Mouse (Mus musculus): ENCODE measurements around the gene Prdm2. TPM values are rescaled to one million over a fixed set of nuclear protein-coding genes. Genes with fewer than 3 reads are reported as not detected.

The Prdm2 gene
- total RNA-seq, 1 experiment from 2014 or later, result 18.0 TPM

- ATAC-seq (replicated peaks in 1 of 2; ENCODE audit: insufficient read depth in 1 of 2, low FRiP score in 2 of 2, low TSS enrichment in 1 of 2, low read depth in 1 of 2, poor library complexity in 2 of 2, severe bottlenecking in 2 of 2), result peak in 1 of 2 experiments; percentile 12; a peak in 1 of 4 replicates
These were observed 41.0 kb downstream of the Prdm2 start for GRCm38 (mm10) chr4:143171600-143172290.

DNA sequence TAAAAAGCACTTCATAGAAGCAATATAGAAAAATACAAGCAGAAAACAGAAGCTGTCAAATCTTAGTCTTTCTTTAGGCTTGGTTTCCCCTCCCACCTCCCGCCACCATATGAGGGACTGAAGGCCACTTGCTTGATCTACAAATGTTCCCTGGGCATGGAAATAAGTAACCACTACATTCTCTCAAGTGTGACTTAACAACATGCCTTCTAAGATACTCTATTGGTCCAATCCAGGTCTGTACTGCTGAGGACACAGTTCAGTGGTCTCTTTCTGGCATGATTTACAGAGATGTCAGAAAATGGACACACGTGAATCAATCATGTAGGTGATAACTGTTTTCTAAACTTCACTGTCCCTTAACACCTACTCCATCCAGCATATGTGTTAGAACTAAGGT, 42.5 kb downstream of the Prdm2 start:
- ATAC-seq (replicated peaks in 1 of 2; ENCODE audit: insufficient read depth in 1 of 2, low FRiP score in 2 of 2, low TSS enrichment in 1 of 2, low read depth in 1 of 2, poor library complexity in 2 of 2, severe bottlenecking in 2 of 2), result no peak

DNA sequence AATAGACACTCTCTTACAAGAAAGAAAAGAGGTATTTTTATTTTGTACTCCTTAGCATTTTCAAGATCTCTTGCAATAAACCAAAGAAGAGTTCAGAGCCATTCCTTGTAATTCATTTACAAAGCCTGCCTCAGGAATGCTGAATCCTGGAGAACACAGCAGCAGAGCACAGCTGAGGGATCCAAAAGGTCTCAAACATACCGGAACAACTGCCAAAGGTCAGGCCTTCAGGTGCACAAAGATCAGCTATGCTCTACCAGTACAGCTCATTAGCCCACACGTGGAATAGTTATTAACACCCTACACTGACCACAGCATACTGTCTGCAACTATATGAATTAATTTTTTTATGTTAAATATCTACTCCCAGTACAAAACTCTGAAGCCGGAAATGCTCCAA, 44.7 kb downstream of the Prdm2 start:
- ATAC-seq (replicated peaks in 1 of 2; ENCODE audit: insufficient read depth in 1 of 2, low FRiP score in 2 of 2, low TSS enrichment in 1 of 2, low read depth in 1 of 2, poor library complexity in 2 of 2, severe bottlenecking in 2 of 2), result no peak

- ATAC-seq (replicated peaks in 1 of 2; ENCODE audit: insufficient read depth in 1 of 2, low FRiP score in 2 of 2, low TSS enrichment in 1 of 2, low read depth in 1 of 2, poor library complexity in 2 of 2, severe bottlenecking in 2 of 2), result peak; percentile 98 to 99
These were observed 50.9 kb downstream of the Prdm2 start for GRCm38 (mm10) chr4:143161619-143162479.

DNA sequence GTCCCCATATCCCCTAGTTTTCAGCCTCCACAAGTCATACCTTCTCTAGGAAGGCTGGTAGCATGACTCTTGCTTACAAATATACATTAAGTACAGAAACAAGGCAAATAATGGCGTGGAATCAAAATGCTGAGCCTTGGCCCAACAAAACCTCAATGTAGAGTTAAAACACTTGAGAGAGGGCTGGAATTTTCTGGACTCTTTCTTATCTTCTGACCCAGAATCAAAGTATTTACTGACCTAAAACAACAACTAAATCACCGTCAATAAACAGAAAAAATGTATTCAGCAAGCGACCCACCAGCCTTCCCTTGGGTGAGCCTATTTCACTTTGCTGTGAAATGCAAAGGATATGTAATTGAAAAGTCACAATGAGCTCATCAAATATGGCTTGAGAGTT, 52.0 kb downstream of the Prdm2 start:
- ATAC-seq (replicated peaks in 1 of 2; ENCODE audit: insufficient read depth in 1 of 2, low FRiP score in 2 of 2, low TSS enrichment in 1 of 2, low read depth in 1 of 2, poor library complexity in 2 of 2, severe bottlenecking in 2 of 2), result no peak

DNA sequence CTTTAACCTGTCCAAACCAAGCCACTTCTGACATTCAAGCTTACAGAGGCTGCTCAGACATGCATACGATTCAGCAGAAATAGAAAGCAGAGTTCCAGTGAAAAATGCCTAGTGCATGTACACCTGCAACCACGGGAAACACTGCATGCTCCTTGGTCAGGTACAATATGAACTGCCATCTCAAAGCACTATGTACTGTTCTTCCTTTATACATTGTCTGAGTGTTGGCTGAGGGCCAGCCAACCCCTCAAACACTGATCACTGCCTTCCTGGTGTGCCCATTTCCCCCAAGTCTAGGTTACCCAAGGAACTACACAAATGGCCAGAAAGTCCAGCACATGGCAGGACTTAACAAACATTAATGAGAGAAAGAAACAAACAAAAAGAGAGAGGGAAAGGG, 53.5 kb downstream of the Prdm2 start:
- no peak for ATAC-seq (replicated peaks in 1 of 2; ENCODE audit: insufficient read depth in 1 of 2, low FRiP score in 2 of 2, low TSS enrichment in 1 of 2, low read depth in 1 of 2, poor library complexity in 2 of 2, severe bottlenecking in 2 of 2)

DNA sequence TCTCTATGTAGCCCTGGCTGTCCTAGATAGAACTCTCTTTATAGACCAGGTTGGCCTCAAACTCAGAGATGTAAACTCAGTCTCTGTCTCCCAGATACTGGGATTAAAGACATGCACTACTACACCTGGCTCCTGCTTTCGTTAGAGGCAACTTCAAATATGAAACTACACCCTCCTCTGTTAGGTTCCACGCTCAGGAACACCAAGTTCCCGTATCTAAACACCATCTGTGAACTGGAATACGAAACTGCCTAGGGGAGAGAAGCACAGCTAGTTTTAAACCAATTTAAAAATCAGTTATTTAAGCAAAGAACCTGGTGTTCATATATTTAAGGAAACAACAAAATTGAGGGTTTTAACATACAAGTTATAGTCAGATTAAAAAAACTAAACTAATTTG, 56.9 kb downstream of the Prdm2 start:
- peak in 1 of 2 experiments; percentile 48; a peak in 1 of 4 replicates for ATAC-seq (replicated peaks in 1 of 2; ENCODE audit: insufficient read depth in 1 of 2, low FRiP score in 2 of 2, low TSS enrichment in 1 of 2, low read depth in 1 of 2, poor library complexity in 2 of 2, severe bottlenecking in 2 of 2)

GRCm38 (mm10) chr4:143155036-143155435, 57.8 kb downstream of the Prdm2 start:
- no peak for ATAC-seq (replicated peaks in 1 of 2; ENCODE audit: insufficient read depth in 1 of 2, low FRiP score in 2 of 2, low TSS enrichment in 1 of 2, low read depth in 1 of 2, poor library complexity in 2 of 2, severe bottlenecking in 2 of 2)

- ATAC-seq (replicated peaks in 1 of 2; ENCODE audit: insufficient read depth in 1 of 2, low FRiP score in 2 of 2, low TSS enrichment in 1 of 2, low read depth in 1 of 2, poor library complexity in 2 of 2, severe bottlenecking in 2 of 2), result no peak
These were observed 58.2 kb downstream of the Prdm2 start for GRCm38 (mm10) chr4:143154571-143154970.

DNA sequence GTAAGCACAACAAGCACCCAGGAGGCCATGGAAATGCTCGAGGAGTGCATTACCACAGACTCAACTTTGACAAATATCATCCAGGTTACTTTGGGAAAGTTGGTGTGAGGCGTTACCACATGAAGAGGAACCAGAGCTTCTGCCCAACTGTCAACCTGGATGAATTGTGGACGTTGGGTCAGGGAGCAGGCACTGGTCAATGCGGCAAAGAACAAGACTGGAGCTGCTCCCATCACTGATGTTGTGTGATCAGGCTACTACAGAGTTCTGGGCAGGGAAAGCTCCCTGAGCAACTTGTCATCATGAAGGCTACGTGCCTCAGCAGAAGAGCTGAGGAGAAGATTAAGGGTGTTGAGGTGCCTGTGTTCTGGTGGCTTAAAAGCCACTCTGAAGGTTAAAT, 60.2 kb downstream of the Prdm2 start:
- no peak for ATAC-seq (replicated peaks in 1 of 2; ENCODE audit: insufficient read depth in 1 of 2, low FRiP score in 2 of 2, low TSS enrichment in 1 of 2, low read depth in 1 of 2, poor library complexity in 2 of 2, severe bottlenecking in 2 of 2)

- peak; percentile 23 to 59; a peak in 1 of 4 replicates for ATAC-seq (replicated peaks in 1 of 2; ENCODE audit: insufficient read depth in 1 of 2, low FRiP score in 2 of 2, low TSS enrichment in 1 of 2, low read depth in 1 of 2, poor library complexity in 2 of 2, severe bottlenecking in 2 of 2)
These were observed 61.5 kb downstream of the Prdm2 start for GRCm38 (mm10) chr4:143151267-143151666.

DNA sequence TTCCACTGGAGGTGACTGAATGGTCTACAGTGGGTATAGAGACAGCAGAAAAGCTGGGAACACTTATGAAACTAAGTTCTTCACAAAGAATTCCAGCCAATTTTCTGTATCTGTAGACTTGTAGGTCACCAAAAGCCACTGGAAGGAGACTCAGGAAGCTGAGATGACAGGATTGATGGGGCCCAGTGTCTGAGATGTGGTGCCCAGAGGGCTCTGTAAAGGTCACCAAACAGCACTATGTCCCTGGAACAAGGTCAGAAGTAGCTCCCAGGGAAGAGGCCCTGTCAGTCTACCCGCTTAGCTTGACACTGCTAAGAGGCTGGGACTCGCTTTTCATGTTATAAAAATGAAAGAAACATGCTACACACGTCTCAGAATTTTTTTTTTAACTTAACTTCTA, 65.1 kb downstream of the Prdm2 start:
- no peak for ATAC-seq (replicated peaks in 1 of 2; ENCODE audit: insufficient read depth in 1 of 2, low FRiP score in 2 of 2, low TSS enrichment in 1 of 2, low read depth in 1 of 2, poor library complexity in 2 of 2, severe bottlenecking in 2 of 2)

GRCm38 (mm10) chr4:143143615-143144014, 69.2 kb downstream of the Prdm2 start:
- peak; percentile 17 to 60; a peak in 3 of 4 replicates for ATAC-seq (replicated peaks in 1 of 2; ENCODE audit: insufficient read depth in 1 of 2, low FRiP score in 2 of 2, low TSS enrichment in 1 of 2, low read depth in 1 of 2, poor library complexity in 2 of 2, severe bottlenecking in 2 of 2)

DNA sequence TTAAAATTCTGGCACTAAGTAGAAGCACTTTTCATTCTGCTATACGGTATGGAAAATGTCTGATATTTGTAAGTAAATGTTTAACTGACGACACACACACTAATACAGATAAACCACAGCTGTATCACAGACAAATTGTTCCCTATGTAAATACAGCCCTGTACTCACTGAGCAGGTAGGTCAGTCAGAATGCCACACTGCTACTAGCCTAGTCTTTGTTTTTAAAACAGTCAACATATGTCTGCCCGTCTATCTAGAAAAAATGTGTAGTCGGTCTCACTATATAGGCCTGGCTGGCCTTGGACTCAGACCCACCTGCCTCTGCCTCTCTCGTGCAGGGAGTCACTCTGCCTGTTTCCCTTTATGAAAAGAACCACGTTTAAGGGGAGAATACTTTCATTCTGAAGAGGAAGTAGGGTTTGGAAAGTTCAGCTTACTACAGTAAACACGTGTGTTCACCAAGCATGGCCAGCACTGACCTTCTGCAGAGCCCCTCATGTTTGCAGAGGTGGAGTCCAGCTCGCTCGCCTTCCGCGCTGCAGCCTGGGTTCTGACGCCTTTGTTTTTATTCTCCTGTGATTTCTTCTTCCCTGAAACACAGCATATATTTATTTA, 71.0 kb downstream of the Prdm2 start:
- ATAC-seq (replicated peaks in 1 of 2; ENCODE audit: insufficient read depth in 1 of 2, low FRiP score in 2 of 2, low TSS enrichment in 1 of 2, low read depth in 1 of 2, poor library complexity in 2 of 2, severe bottlenecking in 2 of 2), result peak; percentile 80

- no peak for ATAC-seq (replicated peaks in 1 of 2; ENCODE audit: insufficient read depth in 1 of 2, low FRiP score in 2 of 2, low TSS enrichment in 1 of 2, low read depth in 1 of 2, poor library complexity in 2 of 2, severe bottlenecking in 2 of 2)
These were observed 71.9 kb downstream of the Prdm2 start for GRCm38 (mm10) chr4:143140940-143141339.

- no peak for ATAC-seq (replicated peaks in 1 of 2; ENCODE audit: insufficient read depth in 1 of 2, low FRiP score in 2 of 2, low TSS enrichment in 1 of 2, low read depth in 1 of 2, poor library complexity in 2 of 2, severe bottlenecking in 2 of 2)
These were observed 80.4 kb downstream of the Prdm2 start for GRCm38 (mm10) chr4:143132433-143132832.

- no peak for ATAC-seq (replicated peaks in 1 of 2; ENCODE audit: insufficient read depth in 1 of 2, low FRiP score in 2 of 2, low TSS enrichment in 1 of 2, low read depth in 1 of 2, poor library complexity in 2 of 2, severe bottlenecking in 2 of 2)
These were observed 82.4 kb downstream of the Prdm2 start for GRCm38 (mm10) chr4:143130441-143130840.

DNA sequence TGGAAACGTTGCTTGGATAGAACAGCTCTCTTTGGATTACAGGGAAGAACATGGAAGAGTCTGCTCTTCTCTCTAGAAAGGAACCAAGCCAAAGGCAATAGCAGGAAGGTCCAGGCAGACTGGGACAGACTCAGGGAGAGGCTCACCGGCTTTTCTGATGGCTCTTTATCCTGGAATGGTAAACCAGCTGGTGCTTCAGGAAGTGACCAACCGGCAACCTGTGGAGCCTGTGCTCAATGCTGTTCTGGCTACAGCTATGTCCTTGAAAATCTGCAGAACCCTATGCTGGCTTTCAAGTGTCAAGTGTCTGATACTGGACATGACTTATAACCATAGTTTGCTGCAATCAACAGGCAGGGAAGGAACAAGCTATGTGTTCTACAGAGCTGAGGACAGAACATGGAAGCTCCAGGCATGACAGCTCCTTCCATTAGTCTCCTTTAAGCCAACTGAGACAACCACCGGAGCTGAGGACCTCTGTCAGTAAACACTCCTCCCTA, 83.5 kb downstream of the Prdm2 start:
- ATAC-seq (replicated peaks in 1 of 2; ENCODE audit: insufficient read depth in 1 of 2, low FRiP score in 2 of 2, low TSS enrichment in 1 of 2, low read depth in 1 of 2, poor library complexity in 2 of 2, severe bottlenecking in 2 of 2), result no peak

All from hematopoietic stem cell, adult 5-6 weeks (primary cell).